Mouse (Mus musculus): ENCODE results near the gene Snx15.

DNA sequence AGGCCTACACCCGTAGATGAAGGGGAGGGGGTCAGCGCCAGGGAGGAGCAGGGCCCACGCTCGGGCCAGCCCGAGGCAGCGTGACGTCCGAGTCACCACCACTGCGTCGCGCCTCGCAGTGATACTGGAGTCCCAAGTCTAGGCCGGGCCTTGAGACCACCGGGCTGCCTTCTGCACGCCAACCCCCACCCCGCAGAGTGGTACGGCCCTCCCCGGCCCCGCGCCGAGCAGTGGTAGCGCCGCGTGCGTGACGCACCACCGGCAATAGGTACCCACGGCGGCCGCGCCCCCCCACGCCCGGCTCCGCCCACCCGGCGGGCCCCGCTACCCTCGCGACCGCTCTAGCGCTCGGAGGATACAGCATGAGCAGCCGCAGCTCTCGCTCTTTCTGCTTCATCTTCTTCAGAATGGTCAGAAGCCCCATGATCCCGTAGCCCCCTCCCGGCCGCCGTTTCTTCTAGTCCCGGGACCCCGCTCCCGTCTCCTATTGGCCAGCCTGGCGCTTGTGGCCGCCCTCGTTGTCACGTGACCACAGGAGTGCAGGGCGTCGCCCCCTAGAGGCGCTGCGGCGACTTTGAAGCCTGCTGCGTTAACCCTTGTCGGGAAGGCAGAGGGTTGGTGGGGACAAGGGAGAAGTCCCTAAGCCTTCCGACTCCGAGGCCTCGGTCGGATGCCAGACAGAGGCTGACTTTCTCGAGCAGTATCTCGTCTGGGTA lies 12.7 kb upstream of the Snx15 start, which contains the start of gene Batf2:
- TF ChIP-seq CTCF (IDR thresholded peaks at IDR 0.05; ENCODE audit: low read depth, low read length) (0 out of 2 replicates have a peak, but pooled peaks have one; percentile 44), GATA1 (IDR thresholded peaks at IDR 0.05; ENCODE audit: borderline replicate concordance, low read length) (no peak), POLR2AphosphoS5 (IDR thresholded peaks at IDR 0.05; ENCODE audit: insufficient replicate concordance, low read depth, low read length) (no peak)
